In the genomic region with DNA sequence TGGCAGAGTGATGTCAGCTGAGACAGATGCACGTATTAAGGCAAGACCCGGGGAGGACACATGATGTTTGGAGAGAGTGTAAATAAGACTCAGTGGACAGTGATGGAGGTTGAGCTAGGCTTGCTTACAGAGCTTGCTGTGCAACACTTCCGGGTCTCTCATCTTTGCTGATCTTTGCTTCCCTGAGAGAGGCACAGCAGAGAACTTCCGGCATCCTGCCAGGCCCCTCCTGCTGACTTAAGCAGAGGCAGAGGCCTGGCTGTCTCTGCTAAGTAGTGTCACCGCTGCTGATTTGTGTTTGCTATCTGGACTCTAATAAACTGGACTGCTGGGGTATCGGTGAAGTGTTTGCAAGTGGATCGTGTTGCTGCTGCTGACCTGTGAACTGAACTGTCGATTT, we compare ENCODE assay signal across 9 mouse cellular contexts. TPM values are rescaled to one million over a fixed set of nuclear protein-coding genes. Genes with fewer than 3 reads are reported as not detected.
A peak's percentile ranks its signal among the peaks of the same experiment; 100 is the strongest.
DNase-seq lines count a peak whose midpoint lies in the region; ATAC-seq and TF ChIP-seq lines count a peak whose summit lies in the region.
"Had no signal": no experiment of that assay in that cellular context is flagged by ENCODE, and none has a peak within 500 bp of the region (broad histone marks: within the 10 kb centered on the region; RNA-seq: fewer than 3 reads in every experiment).

No protein-coding gene starts in this region.

- no peak overlapping the region for H3K4me2 ChIP-seq in hindbrain, embryonic 16.5 days (ENCODE audit: low read length)
- H3K4me2 ChIP-seq: neural tube, embryonic 12.5 days had no signal

- no peak overlapping the region for H3K4me3 ChIP-seq in thymus, adult 2 months (ENCODE audit: control insufficient read depth, insufficient read depth, low read length)
- H3K4me3 ChIP-seq in hindbrain, embryonic 16.5 days (ENCODE audit: low read length): no peak overlapping the region
- H3K4me3 ChIP-seq: neural tube, embryonic 12.5 days had no signal

- TF ChIP-seq POLR2A in thymus, adult 2 months (IDR thresholded peaks at IDR 0.05; ENCODE audit: control insufficient read depth, extremely low read depth, insufficient read depth, low read length, poor library complexity): no peak

- DNase-seq in adrenal gland, adult 2 months: peak; percentile 50
- no peak for DNase-seq in adrenal gland, postnatal 4 days (ENCODE audit: low spot score in 2 of 2)
- DNase-seq in thymus, adult 2 months: peak; percentile 47
- no peak for DNase-seq in thymus, postnatal 10 days (ENCODE audit: low spot score in 2 of 2)
- DNase-seq in kidney, postnatal 14 days: peak; percentile 81
- peak; percentile 32 to 57 for DNase-seq in thymus, postnatal 36 days
- no peak for DNase-seq in layer of hippocampus, postnatal 25 days (ENCODE audit: extremely low spot score in 1 of 2, low spot score in 1 of 2)

- peaks cover 3% of the 10 kb centered on the region; the same call in 1 of the 2 replicates for H3K4me1 ChIP-seq in thymus, adult 2 months (replicated peaks; ENCODE audit: control insufficient read depth, insufficient read depth, low read length)
- H3K4me1 ChIP-seq in hindbrain, embryonic 16.5 days (ENCODE audit: control insufficient read depth, insufficient read depth, low read depth, low read length): peaks cover 7% of the 10 kb centered on the region

- H3K9ac ChIP-seq in hindbrain, embryonic 16.5 days (ENCODE audit: low read depth, low read length): no peak overlapping the region
- H3K9ac ChIP-seq: neural tube, embryonic 12.5 days had no signal

- no peaks in the 10 kb centered on the region for H3K9me3 ChIP-seq in hindbrain, embryonic 16.5 days (ENCODE audit: control insufficient read depth, low read length)
- H3K9me3 ChIP-seq: neural tube, embryonic 12.5 days had no signal

- no peak for TF ChIP-seq CTCF in thymus, adult 2 months (IDR thresholded peaks at IDR 0.05; ENCODE audit: borderline replicate concordance, control insufficient read depth, extremely low read depth, insufficient read depth, low read length, poor library complexity)

- H3K36me3 ChIP-seq in thymus, adult 2 months (ENCODE audit: control insufficient read depth, insufficient read depth, low read length): no peaks in the 10 kb centered on the region
- no peaks in the 10 kb centered on the region for H3K36me3 ChIP-seq in hindbrain, embryonic 16.5 days (ENCODE audit: control insufficient read depth, insufficient read depth, low read length)
- H3K36me3 ChIP-seq: neural tube, embryonic 12.5 days had no signal

- no peaks in the 10 kb centered on the region for H3K27me3 ChIP-seq in thymus, adult 2 months (ENCODE audit: control insufficient read depth, insufficient read depth, low read length)
- H3K27me3 ChIP-seq in hindbrain, embryonic 16.5 days (replicated peaks; ENCODE audit: control insufficient read depth, insufficient read depth, low read length): no peaks in the 10 kb centered on the region

- H3K27ac ChIP-seq in thymus, adult 2 months (ENCODE audit: control insufficient read depth, insufficient read depth, low read length): no peak overlapping the region
- H3K27ac ChIP-seq in hindbrain, embryonic 16.5 days (ENCODE audit: low read depth, low read length): no peak overlapping the region
- H3K27ac ChIP-seq: neural tube, embryonic 12.5 days had no signal

- WGBS in thymus, adult 2 months: 56% methylated on average over 8 of the region's 8 CpGs
- WGBS in hindbrain, embryonic 16.5 days: 81% methylated on average over 8 of the region's 8 CpGs

- ATAC-seq in hindbrain, embryonic 16.5 days: no peak

RNA-seq across cellular contexts. Expression of a gene that starts 40.6 kb away (rescaled TPM):
- total RNA-seq in adrenal gland, adult 2 months (2021): 1 to 10 TPM; 5.3 to 9.7 TPM
- polyA plus RNA-seq in adrenal gland, adult 2 months (2012; rRNA removed): 12.6 and 18.2 TPM in 2 replicates
- 1 to 10 TPM; 6.9 to 8.0 TPM for total RNA-seq in adrenal gland, postnatal 4 days (2021)
- polyA plus RNA-seq in thymus, adult 2 months (2012; rRNA removed): 40.7 and 41.3 TPM in 2 replicates
- 4.6 and 4.7 TPM in 2 replicates for polyA plus RNA-seq in hindbrain, embryonic 16.5 days (2015; fragmentation: Nextera tagmentation; extraction: Ambion mirVana)
- 1 to 10 TPM; 3.0 to 3.7 TPM for total RNA-seq in layer of hippocampus, postnatal 25 days (2021)

RNA-seq across cellular contexts. Expression of a gene that starts 55.6 kb away (rescaled TPM):
- total RNA-seq in adrenal gland, adult 2 months (2021): 10 to 100 TPM; 10.3 to 12.2 TPM
- polyA plus RNA-seq in adrenal gland, adult 2 months (2012; rRNA removed): 34.7 and 42.5 TPM in 2 replicates
- 10 to 100 TPM; 21.0 to 22.3 TPM for total RNA-seq in adrenal gland, postnatal 4 days (2021)
- 124 and 125 TPM in 2 replicates for polyA plus RNA-seq in thymus, adult 2 months (2012; rRNA removed)
- 4.8 and 5.6 TPM in 2 replicates for polyA plus RNA-seq in hindbrain, embryonic 16.5 days (2015; fragmentation: Nextera tagmentation; extraction: Ambion mirVana)
- 1 to 10 TPM; 8.6 to 9.3 TPM for total RNA-seq in layer of hippocampus, postnatal 25 days (2021)

Comparison
In these comparisons a context has a peak if more than half of its experiments do, and no peak if none do; other contexts are left out.
1. DNase-seq: peak in adrenal gland, adult 2 months (single experiment), thymus, adult 2 months (single experiment), kidney, postnatal 14 days (single experiment) and thymus, postnatal 36 days (2 of 2); none in adrenal gland, postnatal 4 days (0 of 2), thymus, postnatal 10 days (0 of 2) and layer of hippocampus, postnatal 25 days (0 of 2).